Mouse (Mus musculus): ENCODE data around the gene Mphosph9. TPM values are rescaled to one million over a fixed set of nuclear protein-coding genes. Genes with fewer than 3 reads are reported as not detected.

The Mphosph9 gene
- total and polyA plus RNA-seq, 3 experiments = 1.6 to 8.8 (median 7.7) TPM

DNA sequence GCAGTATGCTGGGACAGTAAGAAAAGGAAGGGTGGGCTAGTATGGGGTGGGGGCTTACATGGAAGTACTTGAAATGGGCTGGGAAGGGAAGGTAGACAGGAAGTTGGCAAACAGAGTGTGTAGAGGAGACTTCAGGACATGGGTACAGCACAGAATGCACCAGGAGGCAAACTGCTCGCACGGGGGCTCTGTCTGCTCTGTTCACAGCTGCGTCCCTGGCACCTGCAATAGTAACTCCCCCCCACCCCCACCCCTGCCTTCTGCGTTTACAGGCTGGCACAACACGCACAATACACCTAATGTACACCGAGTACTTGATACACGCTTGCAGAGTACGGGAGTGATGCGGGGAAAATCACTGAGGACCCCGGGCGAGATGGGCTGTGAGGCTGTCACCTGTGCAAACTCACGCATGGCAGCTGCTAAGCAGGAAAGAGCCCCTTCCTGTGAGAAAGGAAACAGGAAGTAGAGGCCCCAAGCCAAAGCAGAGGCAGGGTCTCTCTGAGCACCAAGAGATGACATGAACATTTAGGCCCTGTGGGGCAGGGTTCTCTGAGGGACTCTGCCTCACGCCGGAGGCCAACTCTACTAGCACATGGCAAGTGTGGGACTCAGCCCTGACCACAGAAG lies 113.1 kb downstream of the Mphosph9 start:
- no peak for DNase-seq

DNA sequence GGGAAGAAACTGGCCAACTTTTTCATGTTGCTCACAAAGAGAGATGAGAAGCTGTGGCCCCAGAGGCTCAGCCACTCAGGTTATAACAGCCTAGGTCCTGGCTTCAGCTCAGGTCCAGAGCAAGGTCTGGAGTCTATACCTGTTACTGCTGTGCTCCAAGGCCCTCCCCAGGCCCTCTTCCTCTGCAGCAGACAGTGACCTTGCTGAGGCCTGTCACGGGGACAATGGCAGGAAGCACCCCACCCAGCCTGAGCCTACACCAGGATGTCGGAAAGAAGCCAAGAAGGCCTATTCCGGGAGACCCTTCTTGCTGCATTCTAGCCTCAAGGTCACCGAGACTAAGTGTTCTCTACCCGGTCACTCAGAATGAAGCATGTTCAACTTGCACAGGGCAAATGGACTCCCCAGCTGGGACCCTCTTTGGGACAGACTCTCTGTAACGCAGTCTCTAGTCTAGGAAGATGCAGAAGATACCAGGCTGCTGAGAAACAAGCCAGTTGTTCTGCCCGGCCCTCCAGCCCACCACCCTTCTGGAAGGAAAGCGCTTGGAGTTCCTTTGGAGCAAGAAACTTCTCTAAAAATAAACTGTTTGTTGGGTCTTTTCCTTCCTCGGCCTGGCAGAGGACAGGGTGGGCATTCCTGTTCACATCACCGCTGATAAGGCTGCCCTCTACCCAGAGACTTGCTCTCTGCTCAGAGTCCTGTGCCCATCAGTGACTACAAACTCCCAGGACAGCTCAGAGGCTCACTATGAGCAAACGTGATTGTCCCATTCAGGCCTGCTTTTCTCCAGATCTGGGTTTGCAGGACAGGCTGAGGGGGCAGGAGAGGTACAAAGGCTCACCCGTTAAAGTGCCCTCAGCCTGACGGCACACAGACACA lies 113.9 kb downstream of the Mphosph9 start:
- DNase-seq = peak; percentile 80

DNA sequence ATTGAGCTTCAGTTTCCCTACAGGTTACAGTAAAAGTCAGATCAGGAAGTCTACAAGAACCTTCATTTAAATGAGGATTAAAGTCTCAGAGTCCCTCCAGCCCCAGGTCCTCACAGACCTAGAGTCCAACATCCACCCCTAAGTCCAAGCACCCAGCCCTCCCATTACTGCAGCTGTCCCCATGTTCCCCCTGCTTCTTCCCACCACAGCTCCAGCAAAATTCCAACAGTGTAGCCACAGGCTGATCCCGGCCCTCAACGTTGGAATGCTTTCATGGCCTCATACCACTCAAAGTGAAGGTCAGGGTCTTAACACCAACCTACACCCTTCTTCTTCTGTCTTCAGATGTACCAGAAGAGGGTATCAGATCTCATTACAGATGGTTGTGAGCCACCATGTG lies 116.1 kb downstream of the Mphosph9 start:
- no peak for DNase-seq

DNA sequence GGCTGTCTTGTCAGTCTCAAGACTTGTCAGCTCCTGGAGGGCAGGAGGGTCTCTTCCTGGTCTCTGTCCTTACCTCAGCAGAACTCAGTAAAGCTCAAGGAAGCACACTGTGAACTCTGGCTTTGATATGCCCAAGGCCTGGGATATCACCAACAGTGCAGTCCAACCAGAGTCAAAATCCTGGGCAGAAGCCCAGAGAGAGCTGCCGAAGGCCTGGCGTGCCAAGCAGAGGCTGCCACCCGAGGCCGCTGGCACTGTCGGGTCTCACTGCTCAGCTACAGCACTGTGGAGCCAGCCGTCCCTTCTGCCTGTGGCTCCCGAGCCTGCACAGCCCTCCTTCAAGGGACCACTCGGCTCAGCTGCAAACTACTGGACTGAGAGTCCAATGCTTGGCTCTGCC lies 116.5 kb downstream of the Mphosph9 start:
- DNase-seq = peak; percentile 89

DNA sequence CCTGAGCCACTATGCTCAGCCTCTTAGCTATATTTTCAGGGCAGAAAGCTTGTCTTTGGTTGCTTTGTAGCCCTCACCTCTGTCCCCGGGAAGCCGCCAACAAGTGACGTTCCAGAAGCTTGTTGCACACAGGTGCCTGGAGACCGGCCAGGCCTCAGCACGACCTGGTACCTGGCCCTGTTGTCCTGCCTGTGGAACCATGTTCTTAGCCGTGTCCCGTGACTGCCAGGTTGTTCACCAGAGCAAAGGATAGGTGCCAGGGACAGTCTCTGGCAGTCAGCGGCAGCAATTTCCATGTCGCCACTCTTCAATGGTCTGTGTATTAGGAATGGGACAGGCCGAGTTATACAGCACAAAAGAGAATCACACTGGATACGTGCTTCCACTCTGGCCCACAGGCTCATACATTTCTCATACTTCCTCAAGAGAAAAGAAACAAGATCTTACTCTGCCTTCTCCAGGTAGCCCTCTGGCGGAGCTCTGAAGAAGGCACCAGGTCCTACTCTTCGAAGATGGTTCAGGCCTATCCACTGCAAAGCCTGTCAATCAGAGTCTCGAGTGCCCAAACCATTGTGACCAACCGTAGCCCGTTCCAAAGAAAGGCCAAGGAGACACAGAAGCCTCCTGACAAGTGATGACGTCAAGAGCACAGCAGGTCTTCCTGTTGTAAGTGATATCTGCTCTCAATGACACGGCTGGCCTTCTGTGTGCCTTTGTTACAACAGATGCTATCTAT lies 117.3 kb downstream of the Mphosph9 start:
- DNase-seq = peak; percentile 51

DNA sequence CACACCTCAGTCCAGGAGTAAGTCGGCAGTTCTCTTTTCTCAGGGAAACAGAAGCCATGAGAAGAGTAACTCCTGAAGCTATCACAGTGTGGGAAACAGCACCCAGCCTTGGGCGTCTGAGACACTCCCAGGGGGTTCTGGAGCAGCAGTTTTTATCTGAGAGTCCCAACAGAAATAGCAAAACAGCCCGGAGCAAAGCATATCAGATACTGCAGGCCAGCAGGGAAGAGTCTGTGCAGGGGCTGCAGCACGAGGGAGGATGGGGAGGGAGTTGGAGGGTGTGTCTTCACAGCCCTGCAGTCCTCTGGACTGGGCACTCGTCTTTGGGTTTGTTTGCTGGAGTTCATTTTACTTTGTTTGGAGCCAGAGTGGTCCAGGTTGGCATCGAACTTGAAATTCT lies 117.9 kb downstream of the Mphosph9 start:
- DNase-seq = no peak

DNA sequence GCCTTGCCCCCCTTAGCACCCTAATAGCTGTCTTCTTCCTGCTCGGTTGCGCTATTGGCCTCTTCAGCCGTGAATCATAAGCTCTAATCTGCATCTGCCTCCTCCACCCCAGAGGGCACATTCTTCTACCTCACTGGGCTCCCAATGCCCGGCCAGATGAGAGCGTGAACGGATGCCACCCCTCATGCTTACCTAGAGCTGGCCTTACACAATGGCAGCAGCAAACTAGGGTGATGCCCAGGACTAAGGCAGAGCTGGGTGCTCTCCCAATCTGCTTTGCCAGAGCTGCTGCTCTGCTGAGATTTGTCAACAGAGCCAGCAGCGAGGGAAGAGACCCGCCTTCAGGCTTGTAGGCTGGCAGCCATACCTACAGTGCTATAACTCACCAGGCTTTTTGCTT lies 119.7 kb downstream of the Mphosph9 start:
- DNase-seq = no peak

DNA sequence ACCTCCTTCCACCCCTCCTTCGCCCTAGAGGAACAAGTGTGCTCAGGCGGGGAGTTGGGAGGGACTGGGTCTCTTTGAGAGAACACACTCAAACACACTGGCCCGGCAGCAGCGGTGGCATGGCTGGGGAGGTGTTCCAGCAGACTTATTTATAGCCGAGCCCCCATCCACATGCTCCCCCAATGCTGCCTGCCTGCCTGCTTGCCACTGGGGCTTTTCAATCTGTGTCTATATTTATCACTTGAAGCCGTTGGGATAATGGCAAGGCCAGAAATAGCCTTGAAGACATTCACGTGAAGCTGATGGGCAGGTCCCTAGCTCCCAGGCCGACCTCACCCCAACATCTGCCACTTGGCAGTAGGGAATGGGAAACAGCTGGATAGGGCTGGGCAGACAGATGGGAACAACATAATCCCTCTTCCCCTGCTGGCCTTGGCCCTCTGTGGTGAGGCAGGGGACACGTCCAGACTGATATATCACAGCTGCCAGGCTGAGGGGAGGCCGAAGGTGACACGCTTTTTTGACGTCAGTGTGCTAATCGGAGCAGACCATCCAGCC lies 121.2 kb downstream of the Mphosph9 start:
- DNase-seq = peak; percentile 51

DNA sequence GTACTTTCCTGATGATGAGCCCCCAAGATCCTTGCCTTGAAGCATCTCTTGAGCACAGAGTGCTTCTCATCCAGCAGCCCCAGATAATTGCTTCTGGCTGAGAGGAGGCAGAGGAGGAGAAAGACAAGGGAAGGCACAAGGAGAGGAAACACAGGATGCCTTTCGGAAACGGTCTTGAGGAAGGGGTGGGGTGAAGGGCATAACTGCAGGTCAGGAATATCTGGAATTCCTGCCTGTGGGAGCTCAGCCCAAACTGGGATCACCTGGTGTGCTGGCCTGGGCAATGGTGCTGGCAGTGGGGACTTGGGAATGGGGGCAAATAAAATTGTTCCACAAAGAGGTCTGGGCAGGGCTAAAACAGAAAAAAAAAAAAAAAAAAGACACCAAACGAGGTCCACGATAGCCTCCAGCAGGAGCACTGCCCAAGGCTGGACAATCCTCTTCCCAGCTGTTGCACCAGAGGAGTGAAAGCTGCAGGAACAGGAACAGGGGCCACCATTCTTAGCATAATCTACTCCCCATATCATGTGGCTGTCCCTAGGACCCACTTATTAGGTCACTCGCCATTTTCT lies 121.9 kb downstream of the Mphosph9 start:
- DNase-seq = no peak

DNA sequence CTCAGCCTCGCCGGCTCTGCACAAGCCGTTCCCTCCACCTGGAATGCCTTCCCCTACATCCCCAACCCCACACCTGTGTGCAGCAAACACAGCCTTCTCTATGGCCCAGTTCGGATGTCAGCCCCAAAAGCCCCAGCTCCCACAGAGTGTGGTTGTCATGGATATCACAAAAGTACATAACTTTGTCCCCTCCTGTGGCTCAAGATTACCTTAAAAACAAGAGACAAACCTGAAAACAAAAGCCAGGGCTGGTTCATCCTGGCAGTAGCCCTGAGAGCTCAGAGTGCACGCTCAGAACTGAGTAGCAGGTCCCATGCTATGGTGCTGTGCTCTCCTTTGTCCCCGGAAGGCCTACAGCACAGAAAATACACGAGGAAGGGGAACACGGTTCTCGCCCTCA lies 122.6 kb downstream of the Mphosph9 start:
- no peak for DNase-seq

DNA sequence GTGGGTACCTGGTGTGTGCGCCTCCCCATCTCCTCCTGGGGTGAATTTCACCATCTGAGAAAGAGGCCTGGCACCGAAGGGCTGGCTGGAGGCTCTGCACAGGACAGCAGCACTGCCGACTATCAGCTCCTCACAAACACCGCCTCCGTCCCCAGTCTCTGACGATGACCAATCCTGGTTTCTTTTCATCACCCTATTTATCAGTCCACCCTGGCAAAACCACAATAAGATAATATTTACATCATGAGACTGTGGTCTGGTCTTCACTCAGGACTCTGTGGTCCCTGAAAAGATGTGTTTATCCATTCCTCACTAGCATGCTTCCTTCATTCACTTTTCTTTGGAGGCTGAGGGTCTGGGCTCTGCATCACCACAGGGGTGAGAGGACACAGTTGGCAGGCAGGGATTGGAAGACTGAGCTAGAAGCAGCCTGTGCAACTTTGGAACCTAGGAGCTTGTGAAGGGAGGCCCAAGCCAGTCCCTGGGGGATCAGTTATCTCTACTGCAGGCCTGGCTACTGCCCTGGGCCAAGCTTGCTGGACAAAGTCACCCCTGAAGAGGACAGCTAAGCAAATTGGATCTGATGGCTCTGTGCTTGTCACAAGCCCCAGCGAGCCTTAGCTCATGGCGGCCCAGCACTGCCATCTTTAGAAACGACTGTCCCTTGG lies 123.5 kb downstream of the Mphosph9 start:
- no peak for DNase-seq

DNA sequence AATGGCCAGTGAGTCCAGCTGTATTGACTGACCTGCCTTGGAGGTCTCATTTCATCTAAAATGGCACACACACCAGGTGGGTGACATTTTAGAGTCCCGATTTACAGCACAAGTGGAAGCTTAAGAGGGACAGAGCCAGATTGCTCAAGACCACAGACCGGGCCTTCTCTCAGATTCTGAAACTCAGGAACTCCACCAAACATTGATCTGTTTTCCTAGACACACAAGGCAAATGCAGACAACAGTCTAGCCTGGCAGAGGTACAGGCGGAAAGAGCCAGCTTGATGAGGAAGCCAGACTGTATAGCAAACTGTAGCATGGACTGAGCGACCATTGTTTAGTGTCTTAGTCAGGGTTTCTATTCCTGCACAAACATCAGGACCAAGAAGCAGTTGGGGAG lies 124.5 kb downstream of the Mphosph9 start:
- no peak for DNase-seq

DNA sequence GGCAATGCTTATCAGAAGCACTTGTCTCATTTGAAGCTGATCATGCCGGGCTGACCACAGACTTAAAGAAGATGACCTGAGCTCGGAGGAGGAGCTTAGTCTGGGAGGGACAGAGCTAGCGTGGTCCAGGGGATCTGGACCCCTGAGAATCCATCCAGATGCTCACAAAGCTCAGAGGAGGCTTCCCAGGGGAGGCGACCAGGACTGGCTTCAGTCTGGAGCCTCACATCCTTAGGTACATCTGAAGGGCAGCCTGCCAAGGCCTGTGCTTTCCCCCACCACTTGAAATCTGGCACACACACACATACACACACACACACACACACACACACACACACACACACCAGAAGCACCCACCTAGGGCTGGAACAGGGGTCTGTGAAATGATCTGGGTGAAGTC lies 125.7 kb downstream of the Mphosph9 start:
- no peak for DNase-seq

DNA sequence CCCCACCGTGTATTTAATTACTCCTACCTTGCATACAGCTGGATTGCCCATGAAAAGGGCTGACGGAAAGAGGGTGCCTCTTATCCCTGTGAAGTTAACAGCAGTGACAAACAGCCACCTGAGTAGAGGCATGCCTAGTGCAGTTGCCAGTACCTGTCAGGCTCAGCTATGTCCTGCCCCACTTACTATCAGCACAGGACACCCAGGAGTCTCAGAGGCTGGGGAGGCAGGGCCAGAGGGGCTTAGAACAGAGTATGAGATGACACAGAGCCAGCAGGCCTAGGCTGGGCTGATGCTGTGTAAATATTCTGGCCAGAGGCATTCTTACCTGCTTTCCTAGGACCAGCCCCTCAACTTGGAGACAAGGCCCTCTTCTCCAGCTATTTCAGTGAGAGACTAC lies 126.2 kb downstream of the Mphosph9 start:
- no peak for DNase-seq

Other genes with a start within 250 kb of the Mphosph9 start
- 10 to 100 TPM in 1 of 2 experiments, 1 to 10 TPM in 1; 9.9 to 16.0 TPM for gene Abcb9, start 232.2 kb downstream of the Mphosph9 start, total RNA-seq (2021)
- 14.8 and 15.4 TPM in 2 replicates for gene Abcb9, start 232.2 kb downstream of the Mphosph9 start, polyA plus RNA-seq (2012; rRNA removed)
- gene Ogfod2, start 215.7 kb downstream of the Mphosph9 start, total RNA-seq (2021) = 10 to 100 TPM; 28.9 to 49.2 TPM
- 177 and 230 TPM in 2 replicates for gene Ogfod2, start 215.7 kb downstream of the Mphosph9 start, polyA plus RNA-seq (2012; rRNA removed)
- 10 to 100 TPM; 40.0 to 56.3 TPM for gene Arl6ip4, start 211.9 kb downstream of the Mphosph9 start, total RNA-seq (2021)
- 18.8 and 28.8 TPM in 2 replicates for gene Arl6ip4, start 211.9 kb downstream of the Mphosph9 start, polyA plus RNA-seq (2012; rRNA removed)
- 10 to 100 TPM; 41.6 to 65.2 TPM for gene Pitpnm2, start 78.2 kb downstream of the Mphosph9 start, total RNA-seq (2021)
- 158 and 207 TPM in 2 replicates for gene Pitpnm2, start 78.2 kb downstream of the Mphosph9 start, polyA plus RNA-seq (2012; rRNA removed)
- gene 2810006K23Rik, start 117 bp upstream of the Mphosph9 start, total RNA-seq (2021) = 10 to 100 TPM; 14.1 to 17.0 TPM
- 5.8 and 6.0 TPM in 2 replicates for gene 2810006K23Rik, start 117 bp upstream of the Mphosph9 start, polyA plus RNA-seq (2012; rRNA removed)
- gene Cdk2ap1, start 35.1 kb upstream of the Mphosph9 start, total RNA-seq (2021) = 100 to 1,000 TPM; 161 to 168 TPM
- 88.7 and 116 TPM in 2 replicates for gene Cdk2ap1, start 35.1 kb upstream of the Mphosph9 start, polyA plus RNA-seq (2012; rRNA removed)
- 100 to 1,000 TPM in 1 of 2 experiments, 10 to 100 TPM in 1; 74.1 to 119 TPM for gene Sbno1, start 98.0 kb upstream of the Mphosph9 start, total RNA-seq (2021)
- gene Sbno1, start 98.0 kb upstream of the Mphosph9 start, polyA plus RNA-seq (2012; rRNA removed) = 6.0 and 6.9 TPM in 2 replicates
- 100 to 1,000 TPM; 127 to 288 TPM for gene Kmt5a, start 112.0 kb upstream of the Mphosph9 start, total RNA-seq (2021)
- 48.9 and 65.7 TPM in 2 replicates for gene Kmt5a, start 112.0 kb upstream of the Mphosph9 start, polyA plus RNA-seq (2012; rRNA removed)
- 10 to 100 TPM; 16.6 to 31.2 TPM for gene Rilpl2, start 150.4 kb upstream of the Mphosph9 start, total RNA-seq (2021)
- gene Rilpl2, start 150.4 kb upstream of the Mphosph9 start, polyA plus RNA-seq (2012; rRNA removed) = 38.5 and 44.1 TPM in 2 replicates
- 10 to 100 TPM; 19.0 to 25.7 TPM for gene Snrnp35, start 155.2 kb upstream of the Mphosph9 start, total RNA-seq (2021)
- gene Snrnp35, start 155.2 kb upstream of the Mphosph9 start, polyA plus RNA-seq (2012; rRNA removed) = 1.4 and 1.8 TPM in 2 replicates
- gene Rilpl1, start 203.4 kb upstream of the Mphosph9 start, total RNA-seq (2021) = 10 to 100 TPM; 14.0 to 25.8 TPM
- 10.2 and 12.3 TPM in 2 replicates for gene Rilpl1, start 203.4 kb upstream of the Mphosph9 start, polyA plus RNA-seq (2012; rRNA removed)
- gene Tmed2, start 212.7 kb upstream of the Mphosph9 start, total RNA-seq (2021) = 100 to 1,000 TPM; 236 to 301 TPM
- 138 and 163 TPM in 2 replicates for gene Tmed2, start 212.7 kb upstream of the Mphosph9 start, polyA plus RNA-seq (2012; rRNA removed)
- 10 to 100 TPM; 12.4 to 13.4 TPM for gene Ddx55, start 224.9 kb upstream of the Mphosph9 start, total RNA-seq (2021)
- 12.7 and 15.5 TPM in 2 replicates for gene Ddx55, start 224.9 kb upstream of the Mphosph9 start, polyA plus RNA-seq (2012; rRNA removed)

All from adrenal gland, adult 2 months (tissue).